Mouse (Mus musculus): Measurements from ENCODE around the gene Adam17.

Gene Adam17

GRCm38 (mm10) chr12:21353681-21354080 lies 19.8 kb downstream of the Adam17 start:
- DNase-seq (ENCODE audit: low read depth, low spot score) = no peak

GRCm38 (mm10) chr12:21350113-21350876 lies 23.1 kb downstream of the Adam17 start:
- no peak for DNase-seq (ENCODE audit: low read depth, low spot score)

GRCm38 (mm10) chr12:21346972-21347371 lies 26.5 kb downstream of the Adam17 start:
- no peak for DNase-seq (ENCODE audit: low read depth, low spot score)

- DNase-seq (ENCODE audit: low read depth, low spot score) = no peak
These were observed 32.8 kb downstream of the Adam17 start for GRCm38 (mm10) chr12:21340674-21341073.

- DNase-seq (ENCODE audit: low read depth, low spot score) = no peak
These were observed 36.3 kb downstream of the Adam17 start for GRCm38 (mm10) chr12:21337171-21337570.

GRCm38 (mm10) chr12:21335869-21336268 lies 37.6 kb downstream of the Adam17 start:
- DNase-seq (ENCODE audit: low read depth, low spot score) = no peak

- no peak for DNase-seq (ENCODE audit: low read depth, low spot score)
These were observed 39.7 kb downstream of the Adam17 start for GRCm38 (mm10) chr12:21333766-21334165.

- no peak for DNase-seq (ENCODE audit: low read depth, low spot score)
These were observed 40.4 kb downstream of the Adam17 start for GRCm38 (mm10) chr12:21333021-21333420.

- no peak for DNase-seq (ENCODE audit: low read depth, low spot score)
These were observed 41.7 kb downstream of the Adam17 start for GRCm38 (mm10) chr12:21331711-21332110.

GRCm38 (mm10) chr12:21330961-21331576 lies 42.4 kb downstream of the Adam17 start:
- DNase-seq (ENCODE audit: low read depth, low spot score) = no peak

GRCm38 (mm10) chr12:21329661-21330400 lies 43.6 kb downstream of the Adam17 start:
- no peak for DNase-seq (ENCODE audit: low read depth, low spot score)

GRCm38 (mm10) chr12:21326325-21326724 lies 47.1 kb downstream of the Adam17 start:
- DNase-seq (ENCODE audit: low read depth, low spot score) = no peak

GRCm38 (mm10) chr12:21325266-21325665 lies 48.2 kb downstream of the Adam17 start:
- no peak for DNase-seq (ENCODE audit: low read depth, low spot score)

- no peak for DNase-seq (ENCODE audit: low read depth, low spot score)
These were observed 49.3 kb downstream of the Adam17 start for GRCm38 (mm10) chr12:21324101-21324500.

GRCm38 (mm10) chr12:21322856-21323255 lies 50.6 kb downstream of the Adam17 start:
- no peak for DNase-seq (ENCODE audit: low read depth, low spot score)

- DNase-seq (ENCODE audit: low read depth, low spot score) = no peak
These were observed 51.1 kb downstream of the Adam17 start for GRCm38 (mm10) chr12:21322296-21322695.

- DNase-seq (ENCODE audit: low read depth, low spot score) = no peak
These were observed 52.3 kb downstream of the Adam17 start for GRCm38 (mm10) chr12:21321170-21321569.

GRCm38 (mm10) chr12:21320317-21320716 lies 53.1 kb downstream of the Adam17 start:
- DNase-seq (ENCODE audit: low read depth, low spot score) = no peak

GRCm38 (mm10) chr12:21318143-21318895 lies 55.1 kb downstream of the Adam17 start:
- DNase-seq (ENCODE audit: low read depth, low spot score) = peak; percentile 22

- no peak for DNase-seq (ENCODE audit: low read depth, low spot score)
These were observed 56.6 kb downstream of the Adam17 start for GRCm38 (mm10) chr12:21316869-21317265.

GRCm38 (mm10) chr12:21315923-21316868 lies 57.2 kb downstream of the Adam17 start, which contains the start of gene Iah1:
Iah1 (plus strand) TSS chr12:21316389.
- peak; percentile 42 for DNase-seq (ENCODE audit: low read depth, low spot score)
